Mouse (Mus musculus) heart, embryonic 11.5 days (tissue): ENCODE data around the gene Olfr684. TPM values are rescaled to one million over a fixed set of nuclear protein-coding genes. Genes with fewer than 3 reads are reported as not detected.

Source experiments
- ATAC-seq: fragments of 200-750 bp; cut with Nextera tagmentation; replicated peaks from 2 replicates; pipeline ENCODE4 v1.8.0; 2017; ENCODE audit warnings: moderate library complexity; ENCODE audit not compliant: insufficient number of reproducible peaks, low FRiP score, low TSS enrichment
- H3K27ac ChIP-seq: fragments of 300-500 bp; sonication (generic); 2 replicates; pipeline ENCODE4 v1.5.1; 2014; ENCODE audit warnings: mild to moderate bottlenecking, low read depth, low read length
- H3K27me3 ChIP-seq: fragments of 300-500 bp; sonication (generic); 2 replicates; pipeline ENCODE4 v1.6.1; 2014; ENCODE audit warnings: mild to moderate bottlenecking, low read length, mixed read lengths; ENCODE audit not compliant: control insufficient read depth, insufficient read depth
- H3K36me3 ChIP-seq: fragments of 300-500 bp; sonication (generic); 2 replicates; pipeline ENCODE4 v1.6.1; 2014; ENCODE audit warnings: mild to moderate bottlenecking, low read length, moderate library complexity, mixed read lengths; ENCODE audit not compliant: control insufficient read depth, insufficient read depth
- H3K4me1 ChIP-seq: fragments of 300-500 bp; sonication (generic); 2 replicates; pipeline ENCODE4 v1.6.1; 2014; ENCODE audit warnings: low read length; ENCODE audit not compliant: control insufficient read depth, insufficient read depth
- H3K4me2 ChIP-seq: fragments of 300-500 bp; sonication (generic); 2 replicates; pipeline ENCODE4 v1.6.1; 2014; ENCODE audit warnings: mild to moderate bottlenecking, moderate library complexity
- H3K4me3 ChIP-seq: fragments of 300-500 bp; sonication (generic); 2 replicates; pipeline ENCODE4 v1.5.1; 2014; ENCODE audit warnings: low read depth, low read length
- H3K9ac ChIP-seq: fragments of 300-500 bp; sonication (generic); 2 replicates; pipeline ENCODE4 v1.6.1; 2014; ENCODE audit warnings: mild to moderate bottlenecking, low read depth, low read length, moderate library complexity
- H3K9me3 ChIP-seq: fragments of 300-500 bp; sonication (generic); replicated peaks from 2 replicates; pipeline ENCODE4 v1.6.1; 2016; ENCODE audit warnings: low read length; ENCODE audit not compliant: control insufficient read depth
- WGBS: fragments of 180-500 bp; shearing (Covaris S2); extraction: QIAGEN DNeasy Blood & Tissue Kit; methylation state at CpG from one replicate; pipeline ENCODE4 v1.1.7; 2014; ENCODE audit not compliant: insufficient replicate concordance; 5-methylcytosine and 5-hydroxymethylcytosine counted together
- polyA plus RNA-seq: library from polyadenylated mRNA; unstranded; fragments of >200 nt; fragmentation: Nextera tagmentation; extraction: Ambion mirVana; gene quantifications from 2 replicates; pipeline ENCODE4 v1.2.1, GENCODE M21; 2014

Olfr684 gene
- not detected in 2 replicates for polyA plus RNA-seq

GRCm38 (mm10) chr7:105163553-105163952, at the start of gene Olfr684:
TSS of gene Olfr684 (minus strand) at chr7:105163653.
- Histone ChIP-seq H3K27me3 (no peaks in the 10 kb centered on the region), H3K9ac (no peak within 1 kb of the TSS), H3K36me3 (no peaks in the 10 kb centered on the region), H3K9me3 (no peaks in the 10 kb centered on the region), H3K4me2 (no peak within 1 kb of the TSS), H3K4me3 (no peak within 1 kb of the TSS), H3K4me1 (no peaks in the 10 kb centered on the region), H3K27ac (no peak within 1 kb of the TSS)
- 50% methylated on average over 1 of the region's 1 CpGs for WGBS
- no peak for ATAC-seq

GRCm38 (mm10) chr7:105207385-105207784, 43.9 kb upstream of the Olfr684 start, which contains the start of gene Olfr686:
TSS of gene Olfr686 (minus strand) at chr7:105207485.
- Histone ChIP-seq H3K9me3 (no peaks in the 10 kb centered on the region), H3K4me3 (no peak within 1 kb of the TSS), H3K9ac (no peak within 1 kb of the TSS), H3K4me1 (no peaks in the 10 kb centered on the region), H3K27me3 (no peaks in the 10 kb centered on the region), H3K27ac (no peak within 1 kb of the TSS), H3K36me3 (no peaks in the 10 kb centered on the region), H3K4me2 (no peak within 1 kb of the TSS)
- no peak for ATAC-seq

- Histone ChIP-seq H3K36me3 (no peaks in the 10 kb centered on the region), H3K4me2 (no peak within 1 kb of the TSS), H3K27ac (no peak within 1 kb of the TSS), H3K9ac (no peak within 1 kb of the TSS), H3K9me3 (no peaks in the 10 kb centered on the region), H3K4me1 (no peaks in the 10 kb centered on the region), H3K4me3 (no peak within 1 kb of the TSS), H3K27me3 (no peaks in the 10 kb centered on the region)
- WGBS: 63% methylated on average over 1 of the region's 1 CpGs
- ATAC-seq: no peak
Measured at GRCm38 (mm10) chr7:105185912-105186311, 22.5 kb upstream of the Olfr684 start, which contains the start of gene Olfr685. TSS of gene Olfr685 (minus strand) at chr7:105186012.

GRCm38 (mm10) chr7:105170773-105171172, 7.3 kb upstream of the Olfr684 start:
- no peaks in the 10 kb centered on the region for H3K36me3 ChIP-seq
- no peak overlapping the region for H3K4me2 ChIP-seq
- H3K4me1 ChIP-seq: no peaks in the 10 kb centered on the region
- no peak for ATAC-seq
- no peaks in the 10 kb centered on the region for H3K9me3 ChIP-seq
- no peak overlapping the region for H3K4me3 ChIP-seq
- WGBS: 41% methylated on average over 4 of the region's 4 CpGs
- no peaks in the 10 kb centered on the region for H3K27me3 ChIP-seq
- H3K27ac ChIP-seq: no peak overlapping the region
- H3K9ac ChIP-seq: no peak overlapping the region

- Histone ChIP-seq H3K27me3 (no peaks in the 10 kb centered on the region), H3K9ac (no peak within 1 kb of the TSS), H3K4me1 (no peaks in the 10 kb centered on the region), H3K9me3 (no peaks in the 10 kb centered on the region), H3K4me2 (no peak within 1 kb of the TSS), H3K27ac (no peak within 1 kb of the TSS), H3K36me3 (no peaks in the 10 kb centered on the region), H3K4me3 (no peak within 1 kb of the TSS)
- ATAC-seq: no peak
- WGBS: 52% methylated on average over 1 of the region's 1 CpGs
Measured at GRCm38 (mm10) chr7:105146912-105147311, 16.5 kb downstream of the Olfr684 start, which contains the start of gene Olfr683. TSS of gene Olfr683 (minus strand) at chr7:105147012.

GRCm38 (mm10) chr7:105141275-105141674, 22.2 kb downstream of the Olfr684 start:
- no peaks in the 10 kb centered on the region for H3K4me1 ChIP-seq
- H3K9me3 ChIP-seq: no peaks in the 10 kb centered on the region
- H3K27ac ChIP-seq: no peak overlapping the region
- no peak for ATAC-seq
- H3K4me2 ChIP-seq: no peak overlapping the region
- H3K4me3 ChIP-seq: no peak overlapping the region
- 63% methylated on average over 2 of the region's 2 CpGs for WGBS
- no peaks in the 10 kb centered on the region for H3K36me3 ChIP-seq
- H3K9ac ChIP-seq: no peak overlapping the region
- no peaks in the 10 kb centered on the region for H3K27me3 ChIP-seq

- no peak for ATAC-seq
- H3K4me2 ChIP-seq: no peak within 1 kb of the TSS
- H3K27ac ChIP-seq: no peak within 1 kb of the TSS
- H3K9ac ChIP-seq: no peak within 1 kb of the TSS
- H3K9me3 ChIP-seq: no peaks in the 10 kb centered on the region
- H3K4me1 ChIP-seq: no peaks in the 10 kb centered on the region
- H3K4me3 ChIP-seq: no peak within 1 kb of the TSS
- no peaks in the 10 kb centered on the region for H3K27me3 ChIP-seq
- no peaks in the 10 kb centered on the region for H3K36me3 ChIP-seq
Measured at GRCm38 (mm10) chr7:105116536-105116935, 46.9 kb downstream of the Olfr684 start, which contains the start of gene Olfr681. TSS of gene Olfr681 (plus strand) at chr7:105116836.

Other genes starting within 250 kb of the Olfr684 start
- gene Olfr667, start 242.2 kb downstream of the Olfr684 start, polyA plus RNA-seq: not detected in 2 replicates
- gene Olfr668, start 235.6 kb downstream of the Olfr684 start, polyA plus RNA-seq: not detected in 2 replicates
- not detected in 2 replicates for gene Olfr669, start 229.4 kb downstream of the Olfr684 start, polyA plus RNA-seq
- gene Olfr670, start 201.0 kb downstream of the Olfr684 start, polyA plus RNA-seq: not detected in 2 replicates
- not detected in 2 replicates for gene Olfr671, start 184.5 kb downstream of the Olfr684 start, polyA plus RNA-seq
- gene Olfr672, start 161.6 kb downstream of the Olfr684 start, polyA plus RNA-seq: not detected in 2 replicates
- not detected in 2 replicates for gene Olfr675, start 135.2 kb downstream of the Olfr684 start, polyA plus RNA-seq
- gene Olfr676, start 131.0 kb downstream of the Olfr684 start, polyA plus RNA-seq: not detected in 2 replicates
- not detected in 2 replicates for gene Olfr677, start 112.3 kb downstream of the Olfr684 start, polyA plus RNA-seq
- gene Olfr678, start 99.2 kb downstream of the Olfr684 start, polyA plus RNA-seq: not detected in 2 replicates
- not detected in 2 replicates for gene Olfr679, start 82.4 kb downstream of the Olfr684 start, polyA plus RNA-seq
- gene Olfr680-ps1, start 70.8 kb downstream of the Olfr684 start, polyA plus RNA-seq: not detected in 2 replicates
- gene Olfr681, start 46.8 kb downstream of the Olfr684 start, polyA plus RNA-seq: not detected in 2 replicates
- not detected in 2 replicates for gene Olfr683, start 16.6 kb downstream of the Olfr684 start, polyA plus RNA-seq
- not detected in 2 replicates for gene Olfr685, start 22.4 kb upstream of the Olfr684 start, polyA plus RNA-seq
- gene Olfr686, start 43.8 kb upstream of the Olfr684 start, polyA plus RNA-seq: not detected in 2 replicates
- gene Olfr688, start 124.4 kb upstream of the Olfr684 start, polyA plus RNA-seq: not detected in 2 replicates
- not detected in 2 replicates for gene Olfr689, start 147.5 kb upstream of the Olfr684 start, polyA plus RNA-seq
- not detected in 2 replicates for gene Olfr690, start 170.5 kb upstream of the Olfr684 start, polyA plus RNA-seq
- not detected in 2 replicates for gene Olfr691, start 178.6 kb upstream of the Olfr684 start, polyA plus RNA-seq
- not detected in 2 replicates for gene Olfr692, start 204.6 kb upstream of the Olfr684 start, polyA plus RNA-seq
- not detected in 2 replicates for gene Gm5901, start 211.4 kb upstream of the Olfr684 start, polyA plus RNA-seq
- gene Fam160a2, start 236.4 kb upstream of the Olfr684 start, polyA plus RNA-seq: 29.7 and 30.6 TPM in 2 replicates
- not detected in 2 replicates for gene Cnga4, start 240.9 kb upstream of the Olfr684 start, polyA plus RNA-seq